Mouse (Mus musculus) megakaryocyte, embryonic 14.5 days (primary cell): ENCODE data around the gene Npas2.

Source experiments
- FLI1 ChIP-seq: IDR thresholded peaks from 2 replicates; pipeline ENCODE4 v1.6.1; 2012; ENCODE audit warnings: low read length, inconsistent platforms, mixed read lengths
- GATA1 ChIP-seq: IDR thresholded peaks from 3 replicates; pipeline ENCODE4 v1.6.1; 2012; ENCODE audit warnings: mixed read lengths, low read length, inconsistent platforms, borderline replicate concordance

DNA sequence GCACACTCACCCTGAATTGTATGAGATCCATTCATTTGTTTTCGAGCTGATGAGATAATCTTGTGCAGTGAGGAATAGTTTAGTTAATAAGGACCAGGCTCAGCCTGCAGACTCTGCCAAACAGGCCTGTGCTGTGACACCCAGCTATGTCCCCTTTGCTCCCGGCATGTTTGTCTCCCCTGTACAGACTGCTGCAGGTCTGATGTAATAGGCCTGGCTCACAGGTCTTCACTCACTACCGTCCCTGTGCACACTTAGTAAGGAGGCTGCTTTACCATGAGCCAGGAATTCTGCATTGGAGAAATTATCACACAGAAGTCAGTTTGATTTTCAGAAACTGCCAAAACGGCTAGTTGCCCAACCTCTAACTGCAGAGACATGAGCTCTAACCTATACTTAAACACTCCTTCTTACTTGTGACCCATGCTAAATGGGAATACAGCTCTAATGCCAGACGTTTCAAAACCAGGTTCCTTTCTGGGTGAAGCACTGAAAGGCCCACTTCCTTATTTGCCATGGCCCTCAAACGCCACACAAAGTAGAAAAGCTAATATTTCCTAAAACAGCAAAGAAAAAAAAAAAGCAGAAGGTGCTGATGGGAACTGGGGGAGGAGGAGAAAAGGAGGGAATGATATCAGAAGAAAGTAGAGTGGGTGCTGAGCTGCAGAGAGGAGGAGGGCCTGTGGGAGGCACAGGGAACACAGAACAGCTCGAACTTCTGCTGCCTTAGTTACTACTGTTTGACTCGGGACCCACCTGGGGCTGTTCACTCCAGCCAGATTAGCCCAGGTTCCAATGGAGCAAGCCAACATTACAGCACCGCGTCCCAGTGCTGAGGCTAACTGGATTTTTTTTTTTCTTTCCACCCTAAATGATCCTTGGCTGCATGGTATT lies 120.1 kb downstream of the Npas2 start:
- no peak for TF ChIP-seq FLI1
- no peak for TF ChIP-seq GATA1
